Mouse (Mus musculus) embryonic stem cell, embryonic (primary cell): Measurements from ENCODE around the gene Zbtb4.

Experiments
- CTCF ChIA-PET, 4 experiments: fragments of 300-600 bp in 2 of 4; fragments of 350-600 bp in 2 of 4; sonication (Branson Sonifier 250); formaldehyde crosslinking; loops; one replicate each; lab custom pipeline; 2022; ENCODE audit warnings: inconsistent platforms in 2 of 4; lab: Charles Lee
- POLR2A ChIA-PET, 4 experiments: fragments of 300-600 bp in 2 of 4; fragments of 350-600 bp in 2 of 4; sonication (Branson Sonifier 250); formaldehyde crosslinking; loops; one replicate each; lab custom pipeline; 2022; ENCODE audit warnings: antibody characterized with exemption in 4 of 4, inconsistent platforms in 1 of 4; lab: Charles Lee

Zbtb4 gene

GRCm38 (mm10) chr11:69757303-69758089 is 8.2 kb upstream of the Zbtb4 start:
- ChIA-PET POLR2A (interaction anchor here in 3 of 4 experiments (0.5 to 6.5 kb wide), 105 partner anchors 9 to 684 kb away, joined by 3 to 34 read pairs (median 4); partner anchors contain the start of genes Nlgn2 (in 3 of the 3), Tmem256 (in 3 of the 3), Cd68 (in 2 of the 3) and Eif5a (in 2 of the 3)), CTCF (no interaction called here)

GRCm38 (mm10) chr11:69758090-69758456 is 7.6 kb upstream of the Zbtb4 start:
- CTCF ChIA-PET, result interaction anchor here in 2 of 4 experiments (0.9 to 2.0 kb wide), 3 partner anchors 26 to 46 kb away, joined by 3 to 11 read pairs (median 4); no protein-coding TSS in a partner anchor
- POLR2A ChIA-PET, result interaction anchor here in 3 of 4 experiments (0.6 to 6.5 kb wide), 91 partner anchors 8 to 889 kb away, joined by 3 to 86 read pairs (median 6); partner anchors contain the start of genes Fgf11 (in 2 of the 3), Mpdu1 (in 2 of the 3), Nlgn2 (in 2 of the 3) and Tmem102 (in 2 of the 3)

- ChIA-PET CTCF (interaction anchor here in 2 of 4 experiments (0.9 to 2.7 kb wide), 6 partner anchors 10 to 176 kb away, joined by 3 to 11 read pairs (median 4); partner anchors contain the start of gene Tmem95 (in 1 of the 2)), POLR2A (interaction anchor here in 3 of 4 experiments (0.6 to 4.3 kb wide), 108 partner anchors 9 to 935 kb away, joined by 3 to 86 read pairs (median 6); partner anchors contain the start of genes Tmem256 (in 3 of the 3), 2810408A11Rik (in 2 of the 3), Ctdnep1 (in 2 of the 3) and Eif5a (in 2 of the 3))
Observed at GRCm38 (mm10) chr11:69758478-69758970, 7.2 kb upstream of the Zbtb4 start, which contains the start of gene Polr2a. Gene Polr2a, minus strand, starts transcription at chr11:69758637.

- CTCF ChIA-PET, result interaction anchor here in 3 of 4 experiments (0.6 to 2.7 kb wide), 7 partner anchors 10 to 175 kb away, joined by 3 to 11 read pairs (median 4); partner anchors contain the start of gene Tmem95 (in 1 of the 3)
- POLR2A ChIA-PET, result interaction anchor here (0.5 to 4.3 kb wide), 136 partner anchors 8 to 935 kb away, joined by 3 to 86 read pairs (median 5); partner anchors contain the start of genes Mpdu1 (in 4 of the 4), 2810408A11Rik (in 3 of the 4), Eif5a (in 3 of the 4) and Neurl4 (in 3 of the 4)
Observed at GRCm38 (mm10) chr11:69758971-69759721, 6.6 kb upstream of the Zbtb4 start.

- POLR2A ChIA-PET, result interaction anchor here in 3 of 4 experiments (0.5 to 4.3 kb wide), 72 partner anchors 9 to 664 kb away, joined by 3 to 86 read pairs (median 6); partner anchors contain the start of genes Nlgn2 (in 3 of the 3), Tmem102 (in 3 of the 3), Tmem256 (in 3 of the 3) and 2810408A11Rik (in 2 of the 3)
- CTCF ChIA-PET, result interaction anchor here in 1 of 4 experiments (1.0 to 2.7 kb wide), 3 partner anchors 29 to 117 kb away, joined by 3 to 11 read pairs (median 10); partner anchors contain the start of genes Tmem102 and Tmem95
Observed at GRCm38 (mm10) chr11:69760160-69760900, 5.4 kb upstream of the Zbtb4 start.

- ChIA-PET POLR2A (interaction anchor here in 3 of 4 experiments (0.5 to 4.3 kb wide), 46 partner anchors 9 to 682 kb away, joined by 3 to 86 read pairs (median 4); partner anchors contain the start of genes 2810408A11Rik (in 2 of the 3), Fgf11 (in 2 of the 3), Neurl4 (in 2 of the 3) and Nlgn2 (in 2 of the 3)), CTCF (interaction anchor here in 1 of 4 experiments (2.7 kb wide), 1 partner anchor 117 kb away, joined by 10 read pairs; the partner anchor contains the start of gene Tmem95)
Observed at GRCm38 (mm10) chr11:69760901-69761200, 4.9 kb upstream of the Zbtb4 start.

GRCm38 (mm10) chr11:69761868-69762267 is 3.8 kb upstream of the Zbtb4 start, which contains the start of gene Slc35g3:
Gene Slc35g3, minus strand, starts transcription at chr11:69761968.
- POLR2A ChIA-PET, result interaction anchor here (0.6 to 4.3 kb wide), 22 partner anchors 8 to 649 kb away, joined by 3 to 86 read pairs (median 4); partner anchors contain the start of genes Fgf11 (in 2 of the 4), 2810408A11Rik (in 1 of the 4), Cd68 (in 1 of the 4) and Eif5a (in 1 of the 4)
- CTCF ChIA-PET, result interaction anchor here in 1 of 4 experiments (0.6 kb wide), 1 partner anchor 35 kb away, joined by 7 read pairs; no protein-coding TSS in a partner anchor

- CTCF ChIA-PET, result interaction anchor here (0.6 to 2.3 kb wide), 14 partner anchors 9 to 120 kb away, joined by 3 to 11 read pairs (median 4); partner anchors contain the start of genes Tmem102 (in 1 of the 4) and Tmem95 (in 1 of the 4)
- POLR2A ChIA-PET, result interaction anchor here (0.6 to 6.3 kb wide), 22 partner anchors 10 to 185 kb away, joined by 3 to 57 read pairs (median 4); partner anchors contain the start of genes Fgf11 (in 2 of the 4), Nlgn2 (in 1 of the 4), Tmem102 (in 1 of the 4) and Tmem256 (in 1 of the 4)
Observed at GRCm38 (mm10) chr11:69763551-69763950, 2.2 kb upstream of the Zbtb4 start.

GRCm38 (mm10) chr11:69766126-69766609 is 456 bp downstream of the Zbtb4 start:
- ChIA-PET POLR2A (interaction anchor here in 3 of 4 experiments (0.8 to 6.3 kb wide), 15 partner anchors 9 to 214 kb away, joined by 3 to 57 read pairs (median 4); partner anchors contain the start of genes Chrnb1 (in 1 of the 3), Fgf11 (in 1 of the 3) and Gps2 (in 1 of the 3)), CTCF (interaction anchor here in 1 of 4 experiments (0.6 to 1.4 kb wide), 2 partner anchors 13 to 155 kb away, joined by 3 read pairs; no protein-coding TSS in a partner anchor)

GRCm38 (mm10) chr11:69766872-69767624 is 1.3 kb downstream of the Zbtb4 start:
- ChIA-PET POLR2A (interaction anchor here (0.6 to 6.3 kb wide), 33 partner anchors 8 to 134 kb away, joined by 3 to 57 read pairs (median 4); partner anchors contain the start of genes Chrnb1 (in 2 of the 4), Nlgn2 (in 2 of the 4), 2810408A11Rik (in 1 of the 4) and Fgf11 (in 1 of the 4)), CTCF (interaction anchor here in 1 of 4 experiments (0.7 kb wide), 1 partner anchor 34 kb away, joined by 3 read pairs; the partner anchor contains the start of gene Fgf11)

GRCm38 (mm10) chr11:69767625-69767909 is 1.9 kb downstream of the Zbtb4 start:
- POLR2A ChIA-PET, result interaction anchor here (0.6 to 6.3 kb wide), 30 partner anchors 8 to 133 kb away, joined by 3 to 57 read pairs (median 5); partner anchors contain the start of genes Nlgn2 (in 2 of the 4), 2810408A11Rik (in 1 of the 4), Chrnb1 (in 1 of the 4) and Fgf11 (in 1 of the 4)
- CTCF ChIA-PET, result interaction anchor here in 1 of 4 experiments (0.7 kb wide), 1 partner anchor 34 kb away, joined by 3 read pairs; the partner anchor contains the start of gene Fgf11

GRCm38 (mm10) chr11:69774961-69775360 is 9.2 kb downstream of the Zbtb4 start:
- ChIA-PET CTCF (interaction anchor here in 1 of 4 experiments (1.3 to 2.1 kb wide), 2 partner anchors 102 to 159 kb away, joined by 4 to 5 read pairs; no protein-coding TSS in a partner anchor), POLR2A (interaction anchor here (0.5 to 5.9 kb wide), 25 partner anchors 8 to 205 kb away, joined by 3 to 69 read pairs (median 5); partner anchors contain the start of genes Polr2a (in 2 of the 4), Tmem102 (in 2 of the 4), 2810408A11Rik (in 1 of the 4) and Acap1 (in 1 of the 4))

- ChIA-PET POLR2A (interaction anchor here (0.6 to 5.9 kb wide), 37 partner anchors 8 to 452 kb away, joined by 3 to 69 read pairs (median 4); partner anchors contain the start of genes Polr2a (in 2 of the 4), Slc35g3 (in 2 of the 4), Tmem102 (in 2 of the 4) and Tmem256 (in 2 of the 4)), CTCF (interaction anchor here in 3 of 4 experiments (0.6 to 2.1 kb wide), 5 partner anchors 9 to 201 kb away, joined by 3 to 8 read pairs (median 4); no protein-coding TSS in a partner anchor)
Observed at GRCm38 (mm10) chr11:69775716-69776115, 10.0 kb downstream of the Zbtb4 start.

GRCm38 (mm10) chr11:69776488-69776887 is 10.8 kb downstream of the Zbtb4 start:
- CTCF ChIA-PET, result interaction anchor here in 3 of 4 experiments (0.6 to 2.1 kb wide), 4 partner anchors 9 to 1257 kb away, joined by 3 to 8 read pairs (median 4); partner anchors contain the start of gene 6330403K07Rik (in 1 of the 3)
- POLR2A ChIA-PET, result interaction anchor here (0.6 to 5.9 kb wide), 28 partner anchors 8 to 453 kb away, joined by 3 to 69 read pairs (median 5); partner anchors contain the start of genes Polr2a (in 2 of the 4), Slc35g3 (in 2 of the 4), Tmem102 (in 2 of the 4) and Cntrob (in 1 of the 4)
